Mouse (Mus musculus) bone marrow, adult 2 months (tissue): ENCODE data around the gene Bmx. TPM values are rescaled to one million over a fixed set of nuclear protein-coding genes. Genes with fewer than 3 reads are reported as not detected.

Experiments
- H3K27ac ChIP-seq: fragments of 200-500 bp; 2 replicates; pipeline ENCODE4 v1.5.1; 2012; ENCODE audit warnings: low read depth, mild to moderate bottlenecking, control low read depth, inconsistent platforms, low read length; ENCODE audit not compliant: control insufficient read depth, poor library complexity, insufficient read depth
- H3K4me1 ChIP-seq: fragments of 200-500 bp; 2 replicates; pipeline ENCODE4 v1.6.1; 2011; ENCODE audit warnings: low read length; ENCODE audit not compliant: control insufficient read depth, insufficient read depth
- H3K4me3 ChIP-seq: fragments of 200-500 bp; replicated peaks from 2 replicates; pipeline ENCODE3; 2011; ENCODE audit warnings: mild to moderate bottlenecking, low read depth, low read length, control low read depth; ENCODE audit not compliant: control insufficient read depth
- CTCF ChIP-seq: fragments of 200-500 bp; IDR thresholded peaks from 2 replicates; pipeline ENCODE4 v1.5.1; 2011; ENCODE audit warnings: low read length, control low read depth; ENCODE audit not compliant: control insufficient read depth, insufficient read depth
- POLR2A ChIP-seq: fragments of 200-500 bp; IDR thresholded peaks from 2 replicates; pipeline ENCODE4 v1.6.1; 2011; ENCODE audit warnings: low read depth, mild to moderate bottlenecking, control low read depth, low read length, borderline replicate concordance; ENCODE audit not compliant: control insufficient read depth
- whole genome bisulfite sequencing: fragments of 180-500 bp; shearing (Covaris S2); methylation state at CpG from one replicate; pipeline ENCODE4 v1.1.7; 2018; 5-methylcytosine and 5-hydroxymethylcytosine counted together
- polyA plus RNA-seq: library from polyadenylated mRNA; stranded (reverse); fragments of >200 nt; gene quantifications from 2 replicates; pipeline ENCODE4 v1.2.4, GENCODE M21; 2011; ENCODE audit warnings: low replicate concordance; ENCODE audit not compliant: missing spikeins, insufficient read depth, insufficient read length

Bmx gene
- polyA plus RNA-seq, 1 experiment = 19.2 TPM

- Histone ChIP-seq H3K27ac (no peak overlapping the region), H3K4me3 (no peak overlapping the region), H3K4me1 (no peaks in the 10 kb centered on the region)
- TF ChIP-seq CTCF = no peak
- no peak for TF ChIP-seq POLR2A
- 33% methylated on average over 5 of the region's 5 CpGs for WGBS
These were observed 57.4 kb downstream of the Bmx start for GRCm38 (mm10) chrX:164200547-164200946.

- no peak overlapping the region for H3K27ac ChIP-seq
- 61% methylated on average over 2 of the region's 2 CpGs for WGBS
- TF ChIP-seq POLR2A (no peak), CTCF (no peak)
These were observed 60.3 kb downstream of the Bmx start for GRCm38 (mm10) chrX:164197679-164198078.

GRCm38 (mm10) chrX:164189880-164190279 lies 68.1 kb downstream of the Bmx start:
- H3K4me3 ChIP-seq = no peak overlapping the region
- no peaks in the 10 kb centered on the region for H3K4me1 ChIP-seq
- no peak overlapping the region for H3K27ac ChIP-seq
- TF ChIP-seq POLR2A = no peak
- TF ChIP-seq CTCF = no peak

More at GRCm38 (mm10) chrX:164197679-164198078, 60.3 kb downstream of the Bmx start:
- no peak overlapping the region for H3K4me3 ChIP-seq
- no peaks in the 10 kb centered on the region for H3K4me1 ChIP-seq

GRCm38 (mm10) chrX:164183844-164184243 lies 74.1 kb downstream of the Bmx start:
- Histone ChIP-seq H3K4me1 (no peaks in the 10 kb centered on the region), H3K27ac (no peak overlapping the region), H3K4me3 (no peak overlapping the region)
- no peak for TF ChIP-seq POLR2A
- no peak for TF ChIP-seq CTCF
- WGBS = 32% methylated on average over 3 of the region's 3 CpGs

GRCm38 (mm10) chrX:164179746-164180145 lies 78.2 kb downstream of the Bmx start:
- 12% methylated on average over 3 of the region's 3 CpGs for WGBS

GRCm38 (mm10) chrX:164178856-164179255 lies 79.1 kb downstream of the Bmx start:
- Histone ChIP-seq H3K27ac (no peak overlapping the region), H3K4me1 (no peaks in the 10 kb centered on the region), H3K4me3 (no peak overlapping the region)
- TF ChIP-seq POLR2A (no peak), CTCF (no peak)
- WGBS = 76% methylated on average over 2 of the region's 2 CpGs

More at GRCm38 (mm10) chrX:164179746-164180145, 78.2 kb downstream of the Bmx start:
- no peak overlapping the region for H3K4me3 ChIP-seq
- H3K4me1 ChIP-seq = no peaks in the 10 kb centered on the region
- TF ChIP-seq POLR2A = no peak
- no peak for TF ChIP-seq CTCF
- no peak overlapping the region for H3K27ac ChIP-seq

- no peaks in the 10 kb centered on the region for H3K4me1 ChIP-seq
- 38% methylated on average over 2 of the region's 2 CpGs for WGBS
- no peak overlapping the region for H3K4me3 ChIP-seq
- H3K27ac ChIP-seq = no peak overlapping the region
- TF ChIP-seq CTCF = no peak
- no peak for TF ChIP-seq POLR2A
These were observed 82.2 kb downstream of the Bmx start for GRCm38 (mm10) chrX:164175780-164176179.

GRCm38 (mm10) chrX:164175311-164175710 lies 82.7 kb downstream of the Bmx start:
- TF ChIP-seq CTCF (no peak), POLR2A (no peak)
- 83% methylated on average over 1 of the region's 1 CpGs for WGBS
- Histone ChIP-seq H3K4me3 (no peak overlapping the region), H3K27ac (no peak overlapping the region), H3K4me1 (no peaks in the 10 kb centered on the region)

GRCm38 (mm10) chrX:164173880-164174279 lies 84.1 kb downstream of the Bmx start:
- WGBS = 36% methylated on average over 4 of the region's 4 CpGs
- Histone ChIP-seq H3K27ac (no peak overlapping the region), H3K4me3 (no peak overlapping the region), H3K4me1 (no peaks in the 10 kb centered on the region)
- no peak for TF ChIP-seq POLR2A
- TF ChIP-seq CTCF = no peak
